Mouse (Mus musculus): ENCODE data around the gene Cyp2a22. TPM values are rescaled to one million over a fixed set of nuclear protein-coding genes. Genes with fewer than 3 reads are reported as not detected.
"Not testable (repeated sequence)": the region's sequence is repeated elsewhere in the genome, so short reads cannot be mapped to it uniquely, and the experiment has no call there.

Cyp2a22 gene
- total RNA-seq, 1 experiment, result not detected

DNA sequence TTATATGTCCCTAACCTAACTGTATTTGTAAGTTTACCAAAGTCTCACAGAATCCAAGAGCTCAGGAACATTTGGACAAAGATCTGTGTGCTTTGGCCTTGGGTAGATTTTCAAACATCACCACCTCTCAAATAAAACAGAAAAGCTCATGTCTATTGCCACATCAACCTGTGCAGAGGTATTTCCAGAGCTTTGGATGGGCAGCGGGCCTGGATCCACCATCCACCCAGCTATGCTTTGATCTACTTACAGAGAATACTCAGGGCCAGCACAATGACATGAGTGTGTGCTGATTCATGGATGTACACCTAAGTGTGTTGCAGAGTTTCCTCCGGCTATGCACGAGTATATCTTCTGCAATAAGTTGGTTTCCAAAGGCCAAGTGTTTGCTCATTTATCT lies 13.5 kb upstream of the Cyp2a22 start:
- H3K27ac ChIP-seq (ENCODE audit: insufficient read depth, low read depth, low read length, poor library complexity, severe bottlenecking); H3K4me3 ChIP-seq (ENCODE audit: insufficient read depth in 1 of 2, low read depth in 1 of 2, low read length in 2 of 2, poor library complexity in 1 of 2, severe bottlenecking in 1 of 2); H3K9me3 ChIP-seq (ENCODE audit: control insufficient read depth, insufficient read depth, low read depth, low read length); H3K9ac ChIP-seq (ENCODE audit: insufficient read depth, low read depth, low read length, poor library complexity, severe bottlenecking); H3K36me3 ChIP-seq (ENCODE audit: control insufficient read depth, insufficient read depth, low read length, poor library complexity, severe bottlenecking); in situ Hi-C loops (cut with MboI; ENCODE audit: low sequenced_read_pairs in 2 of 2, unreplicated experiment in 2 of 2); H3K4me1 ChIP-seq (ENCODE audit: control insufficient read depth in 2 of 2, insufficient read depth in 2 of 2, low read length in 2 of 2, poor library complexity in 1 of 2); DNase-seq (ENCODE audit: low read depth, low spot score): not testable (repeated sequence)

GRCm38 (mm10) chr7:26941320-26941925 lies 2.2 kb upstream of the Cyp2a22 start:
- DNase-seq (ENCODE audit: low read depth, low spot score); H3K9ac ChIP-seq (ENCODE audit: insufficient read depth, low read depth, low read length, poor library complexity, severe bottlenecking); H3K36me3 ChIP-seq (ENCODE audit: control insufficient read depth, insufficient read depth, low read length, poor library complexity, severe bottlenecking); H3K9me3 ChIP-seq (ENCODE audit: control insufficient read depth, insufficient read depth, low read depth, low read length); H3K4me1 ChIP-seq (ENCODE audit: control insufficient read depth in 2 of 2, insufficient read depth in 2 of 2, low read length in 2 of 2, poor library complexity in 1 of 2); in situ Hi-C loops (cut with MboI; ENCODE audit: low sequenced_read_pairs in 2 of 2, unreplicated experiment in 2 of 2); H3K4me3 ChIP-seq (ENCODE audit: insufficient read depth in 1 of 2, low read depth in 1 of 2, low read length in 2 of 2, poor library complexity in 1 of 2, severe bottlenecking in 1 of 2); H3K27ac ChIP-seq (ENCODE audit: insufficient read depth, low read depth, low read length, poor library complexity, severe bottlenecking): not testable (repeated sequence)

DNA sequence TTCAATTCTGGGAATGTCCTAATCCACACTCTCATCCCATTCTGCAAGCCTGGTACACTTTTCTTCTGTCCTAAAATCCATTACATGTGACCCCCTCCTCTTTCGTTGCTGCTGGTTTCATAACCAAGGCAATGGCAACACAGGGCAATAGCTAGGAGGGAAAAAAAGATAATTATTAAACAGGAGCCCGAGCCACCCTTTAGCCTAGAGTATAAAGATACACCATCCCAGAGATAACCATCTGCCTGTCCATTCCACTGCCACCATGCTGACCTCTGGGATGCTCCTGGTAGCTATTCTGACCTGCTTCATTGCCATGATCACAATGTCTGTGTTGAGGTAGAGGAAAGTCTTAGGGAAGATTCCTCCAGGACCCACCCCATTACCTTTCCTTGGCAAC lies 22.1 kb downstream of the Cyp2a22 start:
- H3K36me3 ChIP-seq (ENCODE audit: control insufficient read depth, insufficient read depth, low read length, poor library complexity, severe bottlenecking); in situ Hi-C loops (cut with MboI; ENCODE audit: low sequenced_read_pairs in 2 of 2, unreplicated experiment in 2 of 2); H3K9me3 ChIP-seq (ENCODE audit: control insufficient read depth, insufficient read depth, low read depth, low read length); DNase-seq (ENCODE audit: low read depth, low spot score); H3K4me1 ChIP-seq (ENCODE audit: control insufficient read depth in 2 of 2, insufficient read depth in 2 of 2, low read length in 2 of 2, poor library complexity in 1 of 2); H3K9ac ChIP-seq (ENCODE audit: insufficient read depth, low read depth, low read length, poor library complexity, severe bottlenecking); H3K27ac ChIP-seq (ENCODE audit: insufficient read depth, low read depth, low read length, poor library complexity, severe bottlenecking); H3K4me3 ChIP-seq (ENCODE audit: insufficient read depth in 1 of 2, low read depth in 1 of 2, low read length in 2 of 2, poor library complexity in 1 of 2, severe bottlenecking in 1 of 2): not testable (repeated sequence)

Other genes with a start within 250 kb of the Cyp2a22 start
- not detected in 2 replicates for gene Cyp2b19, start 182.2 kb downstream of the Cyp2a22 start, total RNA-seq (2012; rRNA removed)
- gene Cyp2g1, start 130.5 kb downstream of the Cyp2a22 start, total RNA-seq (2012; rRNA removed), result not detected in 2 replicates
- not detected in 2 replicates for gene Cyp2a5, start 104.1 kb downstream of the Cyp2a22 start, total RNA-seq (2012; rRNA removed)
- not detected in 2 replicates for gene Cyp2a12, start 89.7 kb upstream of the Cyp2a22 start, total RNA-seq (2012; rRNA removed)
- gene Cyp2f2, start 180.5 kb upstream of the Cyp2a22 start, total RNA-seq (2012; rRNA removed), result not detected in 2 replicates
- 0.32 and 0.58 TPM in 2 replicates for gene Cyp2t4, start 214.3 kb upstream of the Cyp2a22 start, total RNA-seq (2012; rRNA removed)
- gene Egln2, start 227.4 kb upstream of the Cyp2a22 start, total RNA-seq (2012; rRNA removed), result 53.4 and 56.3 TPM in 2 replicates
- gene Rab4b, start 239.5 kb upstream of the Cyp2a22 start, total RNA-seq (2012; rRNA removed), result 28.3 and 44.2 TPM in 2 replicates
- gene Gm21983, start 241.7 kb upstream of the Cyp2a22 start, total RNA-seq (2012; rRNA removed), result 1.3 TPM in 1 of 2 replicates, not detected in the other
- 12.5 and 36.3 TPM in 2 replicates for gene Mia, start 241.8 kb upstream of the Cyp2a22 start, total RNA-seq (2012; rRNA removed)

Data from ES-E14 (cell line).